In genomic region chr10:19185790-19186581, GRCm38 (mm10) we compare ENCODE assay signal across 7 mouse cellular contexts.
DNase-seq lines count a peak whose midpoint lies in the region; ATAC-seq and TF ChIP-seq lines count a peak whose summit lies in the region.

No protein-coding gene starts in this region.

- ATAC-seq in embryonic facial prominence, embryonic 15.5 days (ENCODE audit: insufficient number of reproducible peaks, low FRiP score, low TSS enrichment, low read depth), result no peak
- ATAC-seq in lung, embryonic 15.5 days (ENCODE audit: borderline replicate concordance, extremely low read depth, low FRiP score, low TSS enrichment), result peak; percentile 57; the same call in 1 of the 2 replicates
- peak; percentile 90 for ATAC-seq in neutrophil, adult 5-6 weeks (ENCODE audit: extremely low read depth, insufficient number of reproducible peaks, low FRiP score, poor library complexity, severe bottlenecking)

- H3K79me2 ChIP-seq in MEL (ENCODE audit: control insufficient read depth, insufficient read depth, low read length, poor library complexity), result no peaks in the 10 kb centered on the region

- TF ChIP-seq POLR2A in MEL (IDR thresholded peaks at IDR 0.05; ENCODE audit: control insufficient read depth in 1 of 2, insufficient read depth in 1 of 2, low read depth in 1 of 2, low read length in 2 of 2, poor library complexity in 1 of 2), result no peak
- no peak for TF ChIP-seq POLR2A in bone marrow macrophage, adult 2 months (IDR thresholded peaks at IDR 0.05; ENCODE audit: borderline replicate concordance, low read depth, low read length)

- 9% methylated on average over 18 of the region's 18 CpGs for WGBS in embryonic facial prominence, embryonic 15.5 days
- 8% methylated on average over 18 of the region's 18 CpGs for WGBS in lung, embryonic 15.5 days

- peaks cover 0 to 2% of the 10 kb centered on the region in 2 experiments; a peak in 1 of 4 replicates for H3K36me3 ChIP-seq in MEL (ENCODE audit: control insufficient read depth in 1 of 2, insufficient read depth in 2 of 2, low read length in 2 of 2)
- H3K36me3 ChIP-seq in embryonic facial prominence, embryonic 15.5 days, result no peaks in the 10 kb centered on the region
- no peaks in the 10 kb centered on the region for H3K36me3 ChIP-seq in lung, embryonic 15.5 days

- TF ChIP-seq CTCF in MEL (IDR thresholded peaks at IDR 0.05 in 2 of 3, conservative IDR thresholded peaks at IDR 0.05 in 1 of 3; ENCODE audit: control insufficient read depth in 1 of 3, insufficient read depth in 1 of 3, low read depth in 2 of 3, low read length in 3 of 3, poor library complexity in 1 of 3, severe bottlenecking in 1 of 3), result peak; percentile 42 to 95 (median 76)
- peak; percentile 29; the same call in 1 of the 2 replicates for TF ChIP-seq CTCF in bone marrow macrophage, adult 2 months (IDR thresholded peaks at IDR 0.05; ENCODE audit: low read depth, low read length)
- peak; percentile 87 for TF ChIP-seq CTCF in layer of hippocampus, adult 2 months (conservative IDR thresholded peaks at IDR 0.05)

- H3K4me2 ChIP-seq in embryonic facial prominence, embryonic 15.5 days (replicated peaks), result peak overlapping the region; percentile 54
- peak overlapping the region; percentile 54 for H3K4me2 ChIP-seq in lung, embryonic 15.5 days

- no peak overlapping the region for H3K27ac ChIP-seq in MEL (ENCODE audit: control insufficient read depth, low read depth, low read length)
- H3K27ac ChIP-seq in bone marrow macrophage, adult 2 months (ENCODE audit: insufficient read depth, low read depth, low read length), result peak overlapping the region; percentile 31
- H3K27ac ChIP-seq in embryonic facial prominence, embryonic 15.5 days (replicated peaks), result no peak overlapping the region
- no peak overlapping the region for H3K27ac ChIP-seq in layer of hippocampus, adult 2 months
- H3K27ac ChIP-seq in lung, embryonic 15.5 days, result no peak overlapping the region

- peaks cover 4% of the 10 kb centered on the region in 2 experiments for H3K27me3 ChIP-seq in MEL (ENCODE audit: control insufficient read depth in 1 of 2, insufficient read depth in 2 of 2, low read length in 2 of 2)
- H3K27me3 ChIP-seq in embryonic facial prominence, embryonic 15.5 days, result peaks cover 10% of the 10 kb centered on the region
- peaks cover 15% of the 10 kb centered on the region; the same call in 1 of the 2 replicates for H3K27me3 ChIP-seq in lung, embryonic 15.5 days

- peaks cover 0 to 4% of the 10 kb centered on the region in 2 experiments; a peak in 1 of 4 replicates for H3K4me1 ChIP-seq in MEL (ENCODE audit: control insufficient read depth in 1 of 2, insufficient read depth in 2 of 2, low read length in 2 of 2)
- peaks cover 10% of the 10 kb centered on the region for H3K4me1 ChIP-seq in bone marrow macrophage, adult 2 months (ENCODE audit: control insufficient read depth, insufficient read depth, low read length)
- H3K4me1 ChIP-seq in embryonic facial prominence, embryonic 15.5 days, result 0 out of 2 replicates have a peak, but pooled peaks cover 4% of the 10 kb centered on the region
- H3K4me1 ChIP-seq in lung, embryonic 15.5 days, result 0 out of 2 replicates have a peak, but pooled peaks cover 4% of the 10 kb centered on the region

- H3K4me3 ChIP-seq in MEL (ENCODE audit: control insufficient read depth in 1 of 2, insufficient read depth in 1 of 2, low read depth in 2 of 2, low read length in 2 of 2), result peak overlapping the region; percentile 33 to 48
- peak overlapping the region; percentile 52 for H3K4me3 ChIP-seq in bone marrow macrophage, adult 2 months (ENCODE audit: insufficient read depth, low read length)
- H3K4me3 ChIP-seq in embryonic facial prominence, embryonic 15.5 days (replicated peaks), result peak overlapping the region; percentile 39
- peak overlapping the region; percentile 42 for H3K4me3 ChIP-seq in layer of hippocampus, adult 2 months
- peak overlapping the region; percentile 28 for H3K4me3 ChIP-seq in lung, embryonic 15.5 days

- no peak for TF ChIP-seq EP300 in MEL (IDR thresholded peaks at IDR 0.05; ENCODE audit: low read depth in 1 of 2, low read length in 2 of 2)

- peak overlapping the region; percentile 66 for H3K9ac ChIP-seq in MEL (ENCODE audit: control insufficient read depth, low read depth, low read length, poor library complexity, severe bottlenecking)
- H3K9ac ChIP-seq in embryonic facial prominence, embryonic 15.5 days, result 0 out of 2 replicates have a peak overlapping the region, but pooled peaks have one; percentile 29
- peak overlapping the region; percentile 29; the same call in 1 of the 2 replicates for H3K9ac ChIP-seq in lung, embryonic 15.5 days

- no peaks in the 10 kb centered on the region for H3K9me3 ChIP-seq in MEL (replicated peaks; ENCODE audit: insufficient read depth, low read length)
- H3K9me3 ChIP-seq in embryonic facial prominence, embryonic 15.5 days (replicated peaks), result no peaks in the 10 kb centered on the region
- no peaks in the 10 kb centered on the region for H3K9me3 ChIP-seq in lung, embryonic 15.5 days

- TF ChIP-seq RAD21 in MEL (IDR thresholded peaks at IDR 0.05; ENCODE audit: low read depth, low read length), result peak; percentile 96

- peak; percentile 72 for DNase-seq in MEL (ENCODE audit: low read depth, low spot score)
- peak; percentile 45 for DNase-seq in heart, postnatal 4 days
- DNase-seq in layer of hippocampus, adult 2 months (ENCODE audit: low spot score in 2 of 2), result peak; percentile 23

TF ChIP-seq in MEL, 35 proteins besides CTCF, POLR2A, EP300 and RAD21:
- no peak for TF ChIP-seq MAZ (IDR thresholded peaks at IDR 0.05; ENCODE audit: low read depth, low read length)
- peak; percentile 94 for TF ChIP-seq ZC3H11A (IDR thresholded peaks at IDR 0.05; ENCODE audit: low read depth, low read length)
- peak; percentile 36; the same call in 1 of the 2 replicates for TF ChIP-seq SIN3A (IDR thresholded peaks at IDR 0.05; ENCODE audit: low read length)
- TF ChIP-seq MYB (IDR thresholded peaks at IDR 0.05; ENCODE audit: low read depth, low read length), result no peak
- peak; percentile 90 for TF ChIP-seq JUND (IDR thresholded peaks at IDR 0.05; ENCODE audit: low read depth, low read length)
- TF ChIP-seq POLR2AphosphoS2 (IDR thresholded peaks at IDR 0.05; ENCODE audit: low read length), result no peak
- TF ChIP-seq ETS1 (IDR thresholded peaks at IDR 0.05; ENCODE audit: low read depth, low read length), result peak; percentile 35; the same call in 1 of the 2 replicates
- peak; percentile 90 for TF ChIP-seq SMC3 (IDR thresholded peaks at IDR 0.05; ENCODE audit: low read depth, low read length)
- 0 out of 2 replicates have a peak, but pooled peaks have one; percentile 31 for TF ChIP-seq TBP (IDR thresholded peaks at IDR 0.05; ENCODE audit: low read depth, low read length)

Comparison
In these comparisons a context has a peak if more than half of its experiments do, and no peak if none do; other contexts are left out.
1. CTCF ChIP-seq: peak in every context shown above with its lines; median percentile 87 in layer of hippocampus, adult 2 months; 76 in MEL; 29 in bone marrow macrophage, adult 2 months.